Mouse (Mus musculus) A20 (cell line): ENCODE measurements around the gene Armc5.

Experiments used
- DNase-seq: peaks from one replicate; pipeline ENCODE4 v3.0.0-alpha.2; 2011; ENCODE audit warnings: low read depth, low spot score

Gene Armc5

DNA sequence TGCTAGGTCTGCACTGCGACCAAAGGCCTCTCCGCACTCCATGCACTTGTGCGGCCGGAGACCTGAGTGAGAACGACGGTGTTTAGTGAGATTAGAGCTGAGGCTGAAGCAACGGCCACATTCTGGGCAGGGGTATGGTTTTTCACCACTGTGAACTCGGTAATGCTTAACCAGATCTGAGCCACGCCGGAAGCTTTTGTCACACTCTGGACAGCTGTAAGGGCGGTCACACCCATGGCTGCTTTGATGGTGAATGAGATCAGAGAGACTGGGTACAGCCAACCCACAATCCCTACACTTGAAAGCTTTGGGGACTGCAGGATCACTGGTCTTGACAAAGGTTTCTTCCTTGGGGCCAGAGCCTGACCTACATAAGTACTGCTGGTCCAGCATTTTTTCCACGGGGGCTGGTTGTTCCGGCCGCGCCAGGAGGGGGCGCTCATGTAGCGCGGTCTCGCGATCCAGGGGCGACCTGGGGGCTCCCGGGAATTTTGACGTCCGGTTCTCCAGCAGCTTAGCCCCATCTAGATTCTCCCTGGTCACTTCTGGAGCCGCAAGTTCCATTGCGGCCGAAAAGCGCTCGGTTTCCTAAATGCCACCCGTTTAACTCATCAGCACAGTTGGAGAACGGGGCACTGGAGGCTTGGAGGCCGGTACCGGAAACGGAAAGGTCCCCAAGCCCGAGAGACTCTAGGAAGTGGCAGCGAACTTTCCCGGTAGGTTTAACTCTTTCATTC is at the start of gene Armc5:
TSS of gene Armc5 (plus strand) at position 487 of the 737 bp plus-strand sequence.
- peak; percentile 85 for DNase-seq

DNA sequence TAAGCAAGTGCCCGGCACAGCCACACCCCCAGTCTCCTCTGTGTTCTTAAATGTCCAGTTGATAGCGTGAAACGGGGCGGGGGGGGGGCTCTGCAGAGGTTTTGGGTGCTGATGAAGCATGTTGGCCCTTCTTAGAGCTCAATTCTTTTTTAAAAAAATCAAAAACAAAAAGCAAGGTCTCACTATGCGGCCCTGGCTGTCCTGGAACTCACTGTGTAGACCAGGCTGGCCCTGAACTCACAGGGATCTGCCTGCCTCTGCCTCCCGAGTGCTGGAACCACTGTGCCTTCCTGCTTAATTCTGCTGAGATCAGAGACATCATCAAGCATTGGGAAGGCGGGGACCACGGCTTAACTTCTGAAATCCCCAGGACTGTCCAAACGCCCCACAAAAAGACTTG is 35.5 kb upstream of the Armc5 start:
- DNase-seq, result no peak

DNA sequence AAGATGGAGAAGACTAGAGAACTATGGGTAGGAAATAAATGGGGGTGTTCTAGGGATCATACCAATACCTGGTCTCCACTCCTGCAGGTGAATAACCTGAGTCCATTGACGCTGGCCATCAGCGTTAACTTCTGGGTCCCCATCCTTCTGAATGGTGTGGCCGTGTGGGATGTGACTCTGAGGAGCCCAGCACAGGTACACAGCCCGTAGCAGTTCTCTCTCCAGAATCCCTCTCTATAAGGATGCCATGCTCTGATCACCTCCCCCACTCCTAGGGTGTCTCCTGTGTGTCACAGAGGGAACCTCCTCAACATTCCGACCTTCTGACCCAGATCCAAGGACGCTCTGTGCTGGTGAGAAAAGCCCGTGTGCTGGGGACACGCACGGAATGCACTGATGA is 34.1 kb upstream of the Armc5 start:
- DNase-seq, result no peak

DNA sequence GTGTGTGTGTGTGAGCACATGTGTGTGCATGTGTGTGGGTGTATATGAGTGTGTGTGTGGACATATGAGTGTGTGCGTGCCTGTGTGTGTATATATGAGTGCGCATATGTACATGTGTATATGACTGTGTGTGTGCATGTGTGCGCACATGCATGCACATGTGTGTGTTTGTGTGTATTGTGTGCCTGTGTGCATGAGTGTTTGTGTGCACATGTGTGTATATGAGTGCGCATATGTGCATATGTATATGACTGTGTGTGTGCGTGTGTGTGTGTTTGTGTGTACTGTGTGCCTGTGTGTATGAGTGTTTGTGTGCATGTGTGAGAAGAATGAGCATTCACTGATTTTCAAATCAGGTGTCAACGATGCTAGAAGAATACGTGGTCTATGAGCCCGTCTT is 33.0 kb upstream of the Armc5 start:
- DNase-seq, result no peak

DNA sequence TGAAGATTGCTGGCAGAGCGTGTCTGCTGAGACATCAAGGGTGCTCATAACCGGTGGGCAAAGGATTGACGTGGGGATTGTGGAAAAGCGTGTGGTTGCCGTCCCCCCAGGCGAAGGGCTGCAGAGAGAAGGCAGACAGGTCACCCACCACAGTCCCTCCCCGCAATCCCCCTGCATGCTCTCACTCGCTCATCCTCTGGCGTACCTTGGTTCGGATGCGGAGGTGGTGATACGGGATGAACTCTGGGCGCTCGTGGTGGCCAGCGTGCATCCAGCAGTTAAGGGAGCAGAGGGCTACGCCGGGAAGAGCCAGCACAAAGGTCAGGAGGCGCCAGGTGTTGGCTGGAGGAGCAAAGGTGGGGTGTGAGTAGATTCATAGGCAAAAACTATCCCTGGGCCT is 31.4 kb upstream of the Armc5 start:
- no peak for DNase-seq

DNA sequence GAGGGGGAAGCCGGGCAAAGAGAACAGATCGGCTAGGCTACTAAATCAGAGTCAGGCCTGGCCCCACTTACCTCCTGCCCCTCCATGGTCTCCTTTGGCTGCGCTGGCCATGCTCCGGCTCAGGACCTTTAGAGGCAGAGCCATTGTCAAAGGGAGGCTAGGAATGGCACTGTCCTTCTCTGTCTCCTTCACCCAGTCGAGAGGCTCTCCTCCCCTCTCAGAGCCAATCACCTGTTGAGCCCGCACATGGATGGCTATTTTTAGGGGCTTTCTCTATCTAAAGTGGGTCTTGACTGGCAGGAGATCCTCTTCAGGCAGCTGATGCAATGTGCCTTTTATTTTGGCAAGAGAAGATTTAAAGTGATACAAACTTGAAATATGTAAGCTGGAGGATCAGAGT is 31.0 kb upstream of the Armc5 start, which contains the start of gene Cox6a2:
TSS of gene Cox6a2 (minus strand) at position 236 of the 400 bp plus-strand sequence.
- DNase-seq, result no peak

DNA sequence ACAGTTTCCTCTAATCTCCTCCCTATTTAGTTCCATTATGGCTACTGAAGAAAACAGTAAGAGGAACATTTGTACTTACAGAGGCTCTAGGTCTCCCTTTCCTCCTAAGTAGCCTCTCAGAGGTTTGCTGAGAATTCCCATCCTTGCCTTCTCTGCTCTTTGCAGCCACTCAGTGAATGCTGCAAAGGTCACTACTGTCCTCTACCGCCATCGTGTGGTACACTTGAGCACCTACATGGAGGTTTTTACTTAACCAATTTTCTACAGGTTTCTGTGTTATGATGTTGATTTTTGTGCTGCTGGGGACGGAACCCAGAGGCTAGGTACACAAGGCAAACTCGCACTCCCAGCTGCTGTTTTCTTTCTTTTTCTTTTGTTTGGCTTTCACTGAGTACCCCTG is 29.0 kb upstream of the Armc5 start:
- DNase-seq, result peak; percentile 59

DNA sequence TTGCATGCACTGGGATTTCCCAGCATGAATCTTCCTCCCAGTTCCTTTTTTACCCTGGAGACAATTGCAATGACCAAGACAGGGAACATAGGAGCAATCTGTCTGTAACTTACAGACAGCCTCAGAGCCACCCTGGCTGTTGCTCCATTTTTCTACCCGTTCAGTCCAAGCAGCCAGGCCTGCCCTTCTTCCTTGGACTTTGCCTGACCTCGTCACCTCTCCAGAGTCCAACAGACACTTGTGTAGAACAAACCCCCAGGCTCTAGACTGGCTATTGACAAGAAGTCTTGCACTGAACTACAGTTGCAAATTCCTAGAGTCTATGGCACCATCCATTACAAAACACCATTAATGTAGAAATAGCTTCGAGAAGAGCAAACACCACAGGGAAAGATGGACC is 27.3 kb upstream of the Armc5 start:
- DNase-seq, result no peak

DNA sequence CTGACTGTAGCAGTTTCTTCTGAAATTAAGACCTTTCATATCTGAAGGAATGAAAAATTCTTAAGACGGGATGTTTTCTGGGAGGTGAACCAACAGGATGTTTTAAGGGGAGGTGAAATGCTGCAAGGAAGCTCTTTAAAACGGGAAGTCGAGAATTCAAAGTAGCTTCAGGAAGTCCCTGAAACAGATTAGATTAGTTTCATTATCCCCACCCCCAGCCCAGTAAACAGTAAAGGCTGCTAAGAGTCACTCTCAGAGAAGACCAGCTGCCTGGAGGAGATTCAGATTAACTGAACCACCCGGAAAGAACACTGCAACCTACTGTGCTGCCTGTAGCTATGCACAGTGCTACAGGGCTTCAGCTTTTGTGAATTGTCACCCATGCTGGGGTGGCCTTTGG is 17.2 kb upstream of the Armc5 start:
- no peak for DNase-seq

DNA sequence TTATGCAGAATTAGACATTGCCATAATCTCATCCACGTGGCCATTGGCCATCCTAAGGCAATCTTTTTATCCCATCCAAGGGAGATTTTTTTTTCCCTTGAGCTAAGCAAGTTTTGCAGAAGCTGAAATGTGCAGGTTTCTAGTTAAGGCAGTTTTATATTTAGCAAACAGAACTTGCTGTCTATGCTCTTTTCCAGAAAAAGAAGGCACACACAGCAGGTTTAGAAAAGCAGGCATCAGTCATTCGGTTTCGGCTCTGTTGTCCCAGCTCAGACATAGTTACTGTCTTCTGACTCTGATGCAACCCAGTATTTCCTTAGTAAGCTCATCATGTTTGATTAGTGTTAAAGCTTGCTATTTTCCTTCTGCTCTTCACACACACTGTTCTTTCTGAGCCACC is 16.2 kb upstream of the Armc5 start:
- DNase-seq, result no peak

DNA sequence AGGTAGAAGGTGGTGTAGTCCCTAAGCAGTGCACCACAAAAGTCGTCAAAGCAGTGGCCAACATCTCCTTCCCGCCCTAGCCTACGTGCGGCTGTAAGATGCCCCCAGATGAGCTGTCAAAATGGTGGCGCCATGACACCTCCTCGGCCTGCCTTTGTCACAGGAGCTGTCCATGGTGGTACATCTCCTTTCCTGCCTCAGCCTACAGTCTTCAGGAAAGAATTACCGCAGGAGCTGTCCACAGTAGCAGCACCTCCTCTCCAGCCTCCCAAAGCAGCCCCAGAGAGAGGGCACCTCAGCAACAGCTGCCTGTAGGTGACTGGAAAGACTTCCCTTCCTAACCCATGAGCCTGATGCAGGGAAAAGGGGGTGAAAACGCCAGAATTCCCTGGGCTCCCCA is 5.4 kb upstream of the Armc5 start:
- DNase-seq, result peak; percentile 46

DNA sequence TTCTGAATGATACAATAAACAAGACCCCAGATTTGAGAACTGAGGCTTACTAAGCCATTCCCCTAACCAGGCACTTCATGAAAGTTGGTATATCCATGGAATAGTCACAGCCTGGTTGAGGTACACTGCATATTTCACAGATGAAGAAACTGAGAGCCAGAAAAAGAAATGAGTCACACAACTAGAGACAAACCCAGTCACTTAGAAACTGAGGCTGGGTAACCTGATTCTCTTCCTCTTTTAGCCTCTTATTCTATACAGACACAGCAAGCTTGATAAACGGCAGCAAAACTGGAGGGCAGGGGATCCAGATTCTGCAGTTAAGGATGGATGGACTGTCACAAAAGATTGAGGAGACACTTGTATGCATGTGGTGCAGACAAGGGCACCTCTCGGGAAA is 2.3 kb upstream of the Armc5 start:
- DNase-seq, result peak; percentile 61

DNA sequence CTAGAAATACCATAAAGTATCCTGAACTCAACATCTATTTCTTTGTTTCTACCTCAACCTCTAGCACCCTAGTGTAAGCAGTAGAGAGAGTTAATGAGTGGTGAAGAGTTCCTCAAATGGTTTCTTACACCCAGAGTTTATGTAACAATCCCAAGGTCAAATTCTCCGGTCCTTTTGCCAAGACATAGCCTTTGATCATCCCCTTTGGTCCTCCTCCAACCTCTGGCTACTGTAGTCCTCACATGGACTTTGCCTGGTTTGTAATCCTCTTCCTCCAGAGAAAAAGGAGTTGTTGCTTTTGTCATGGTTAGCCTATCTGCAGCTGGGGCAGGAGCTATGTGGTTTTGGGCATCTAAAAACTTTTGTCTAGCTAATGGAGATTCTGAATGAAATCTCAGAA is 1.7 kb upstream of the Armc5 start:
- no peak for DNase-seq

DNA sequence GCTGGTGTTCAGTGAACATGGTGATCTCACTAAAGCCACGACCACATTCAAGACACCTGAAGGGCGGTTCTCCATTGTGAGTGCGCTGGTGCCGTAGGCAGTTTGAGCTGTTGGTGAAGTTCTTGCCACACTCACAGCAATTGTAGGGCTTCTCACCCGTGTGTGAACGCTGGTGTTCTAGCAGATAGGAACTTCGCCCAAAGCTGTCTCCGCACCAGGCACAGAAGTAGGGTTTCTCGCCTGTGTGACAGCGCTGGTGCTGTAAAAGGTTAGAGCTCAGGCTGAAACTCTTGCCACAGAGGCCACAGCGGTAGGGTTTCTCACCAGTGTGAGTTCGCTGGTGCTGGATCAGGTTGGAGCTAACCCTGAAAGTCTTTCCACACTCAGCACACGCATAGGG is 716 bp upstream of the Armc5 start:
- DNase-seq, result no peak

DNA sequence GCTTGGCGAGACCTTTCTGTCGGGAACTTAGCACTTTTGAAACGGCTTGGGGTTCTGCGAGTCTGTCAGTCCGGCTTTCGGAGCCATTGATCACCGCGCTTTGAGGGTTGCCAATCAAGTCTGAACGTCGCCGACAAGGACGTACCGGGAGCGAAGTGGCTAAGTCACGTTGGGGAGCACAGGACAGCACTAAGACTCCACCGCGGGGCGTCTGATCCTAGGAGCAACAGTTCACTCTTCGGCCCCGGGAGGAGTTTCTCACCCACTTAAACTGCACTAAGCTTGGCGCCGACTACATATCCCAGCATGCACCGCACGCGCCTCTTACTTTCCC is 418 bp downstream of the Armc5 start:
- no peak for DNase-seq

DNA sequence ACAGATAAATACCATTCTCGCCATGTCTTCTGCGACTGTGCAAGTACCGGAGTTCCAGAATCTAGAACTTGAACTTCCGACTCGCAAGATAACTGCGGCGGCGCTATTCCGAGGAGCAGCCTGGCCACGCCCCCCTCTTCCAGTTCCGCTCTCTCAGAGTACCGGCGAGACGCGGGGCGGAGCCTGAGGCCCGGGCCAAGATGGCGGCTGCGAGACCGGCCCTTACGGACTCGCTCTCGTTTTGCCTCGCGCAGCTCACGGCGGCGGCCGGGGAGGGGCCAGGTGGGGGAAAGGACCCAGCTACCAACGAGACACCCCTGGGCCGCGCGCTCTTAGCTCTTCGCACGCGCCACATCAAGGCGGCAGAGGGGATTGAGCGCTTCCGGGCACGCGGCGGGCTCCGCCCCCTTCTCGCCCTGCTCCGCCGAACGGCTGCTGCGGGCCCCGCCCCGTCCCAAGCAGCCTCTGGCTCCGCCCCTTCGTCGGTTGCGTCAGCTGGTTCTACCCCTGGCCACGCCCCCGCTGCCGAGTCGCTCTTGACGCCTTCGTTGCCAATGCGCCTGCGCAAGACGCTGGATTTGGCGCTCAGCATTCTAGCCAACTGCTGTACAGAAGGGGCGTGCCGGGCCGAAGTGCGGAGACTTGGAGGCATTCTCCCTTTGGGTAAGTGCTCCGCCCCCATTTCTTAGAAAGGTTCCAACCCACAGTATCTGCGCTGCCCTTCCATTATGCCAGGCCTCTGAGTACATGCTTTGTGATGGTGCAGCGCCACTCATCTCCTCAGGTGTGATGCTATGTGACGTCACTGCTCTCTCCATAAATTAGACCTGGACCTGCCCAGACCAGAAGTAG is 1.0 kb downstream of the Armc5 start, which contains the start of gene 9130023H24Rik:
TSS of gene 9130023H24Rik (minus strand) at position 105 of the 852 bp plus-strand sequence.
- DNase-seq, result peak; percentile 100

DNA sequence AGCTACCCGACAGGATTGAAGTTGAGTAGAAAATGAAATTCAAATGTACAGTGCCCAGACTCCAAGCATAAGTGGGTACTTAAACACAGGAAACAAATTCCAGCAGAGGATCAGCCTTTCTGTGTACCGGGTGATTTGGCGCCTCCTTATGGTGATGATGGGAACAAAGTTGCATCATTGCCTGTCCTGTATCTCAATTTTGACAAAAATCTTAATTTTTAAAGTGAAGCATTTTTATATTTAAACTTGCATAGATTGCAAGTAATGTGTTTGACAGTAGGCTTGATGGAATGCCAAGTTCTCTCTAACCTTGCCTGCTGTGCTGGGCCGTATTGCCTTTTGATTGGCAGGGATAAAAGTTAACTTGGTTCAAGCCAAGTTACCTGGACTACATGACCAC is 1.8 kb downstream of the Armc5 start:
- DNase-seq, result peak; percentile 72

DNA sequence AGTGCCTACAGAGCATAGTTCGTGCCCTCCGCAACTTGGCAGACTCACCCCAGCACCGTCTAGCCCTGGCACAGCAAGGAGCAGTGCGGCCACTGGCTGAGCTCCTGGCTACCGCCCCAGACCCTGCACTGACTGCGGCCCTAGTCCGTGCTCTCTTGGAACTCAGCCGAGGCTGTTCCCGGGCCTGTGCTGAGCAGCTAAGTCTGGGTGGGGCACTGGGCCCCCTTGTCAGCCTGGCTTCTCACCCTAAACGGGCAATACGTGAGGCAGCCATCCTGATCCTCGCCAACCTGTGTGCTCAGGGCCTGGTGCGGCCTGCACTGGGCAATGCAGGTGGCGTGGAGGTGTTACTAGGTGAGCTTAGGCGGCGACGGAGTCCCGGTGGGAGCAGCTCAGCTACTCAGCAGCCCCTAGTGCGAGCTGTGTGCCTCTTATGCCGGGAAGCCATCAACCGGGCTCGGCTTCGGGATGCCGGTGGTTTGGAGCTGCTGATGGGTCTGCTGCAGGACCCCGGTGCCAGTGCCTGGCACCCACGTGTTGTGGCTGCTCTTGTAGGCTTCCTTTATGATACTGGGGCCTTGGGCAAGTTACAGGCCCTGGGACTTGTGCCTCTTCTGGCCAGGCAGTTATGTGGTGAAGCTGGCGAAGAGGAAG is 3.1 kb downstream of the Armc5 start:
- DNase-seq, result no peak

DNA sequence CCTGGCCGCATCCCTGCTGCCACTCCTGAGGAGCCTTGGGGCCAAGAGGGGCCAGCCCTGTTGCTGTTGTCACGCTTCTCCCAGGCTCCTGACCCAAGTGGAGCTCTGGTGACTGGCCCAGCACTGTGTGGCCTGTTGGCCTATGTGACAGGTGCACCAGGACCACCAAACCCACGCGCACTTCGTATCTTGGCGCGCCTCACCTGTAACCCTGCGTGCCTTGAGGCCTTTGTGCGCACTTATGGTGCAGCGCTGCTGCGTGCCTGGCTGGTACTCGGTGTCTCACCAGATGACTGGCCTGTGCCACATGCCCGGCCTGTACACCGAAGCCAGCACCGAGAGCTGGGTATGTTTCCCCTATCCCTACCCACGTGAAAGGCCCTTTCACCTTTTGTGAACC is 5.2 kb downstream of the Armc5 start:
- DNase-seq, result no peak

DNA sequence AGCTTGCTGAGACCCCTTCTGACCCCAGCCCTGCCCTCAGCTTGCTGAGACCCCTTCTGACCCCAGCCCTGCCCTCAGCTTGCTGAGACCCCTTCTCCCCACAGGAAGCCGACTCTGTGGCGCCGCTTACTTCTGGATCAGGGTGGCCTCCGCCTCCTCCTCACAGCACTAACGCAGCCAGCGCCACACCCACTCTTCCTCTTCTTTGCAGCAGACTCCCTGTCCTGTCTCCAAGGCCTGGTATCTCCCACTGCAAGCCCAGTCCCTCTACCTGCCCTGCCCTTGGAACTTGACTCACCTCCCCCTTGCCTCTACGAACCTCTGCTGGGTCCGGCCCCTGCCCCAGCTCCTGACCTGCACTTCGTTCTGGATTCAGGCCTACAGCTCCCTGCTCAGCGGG is 6.8 kb downstream of the Armc5 start:
- DNase-seq, result no peak

DNA sequence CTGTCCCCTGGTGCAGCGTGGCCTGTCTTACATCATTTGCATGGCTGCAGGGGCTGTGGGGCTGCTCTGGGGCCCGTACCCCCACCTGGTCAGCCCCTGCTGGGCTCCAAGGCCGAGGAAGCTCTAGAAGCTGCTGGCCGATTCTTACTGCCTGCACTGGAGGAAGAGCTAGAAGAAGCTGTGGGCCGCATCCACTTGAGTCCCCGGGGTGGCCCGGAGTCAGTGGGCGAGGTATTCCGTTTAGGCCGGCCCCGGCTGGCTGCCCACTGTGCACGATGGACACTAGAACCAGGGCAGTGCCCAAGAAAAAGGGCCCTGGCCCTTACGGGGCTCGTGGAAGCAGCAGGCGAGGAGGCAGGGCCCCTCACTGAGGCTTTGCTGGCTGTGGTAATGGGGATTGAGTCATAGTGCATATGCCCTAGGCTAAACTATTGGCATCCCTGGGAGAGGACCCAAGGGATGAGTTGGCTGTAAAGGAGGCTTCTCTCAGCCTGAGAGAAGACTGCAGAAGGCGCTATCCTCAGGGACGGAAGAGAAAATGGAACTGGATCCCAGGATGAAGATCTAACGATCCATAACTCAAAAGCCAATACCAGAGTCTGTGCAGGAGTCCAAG is 7.4 kb downstream of the Armc5 start:
- DNase-seq, result no peak

DNA sequence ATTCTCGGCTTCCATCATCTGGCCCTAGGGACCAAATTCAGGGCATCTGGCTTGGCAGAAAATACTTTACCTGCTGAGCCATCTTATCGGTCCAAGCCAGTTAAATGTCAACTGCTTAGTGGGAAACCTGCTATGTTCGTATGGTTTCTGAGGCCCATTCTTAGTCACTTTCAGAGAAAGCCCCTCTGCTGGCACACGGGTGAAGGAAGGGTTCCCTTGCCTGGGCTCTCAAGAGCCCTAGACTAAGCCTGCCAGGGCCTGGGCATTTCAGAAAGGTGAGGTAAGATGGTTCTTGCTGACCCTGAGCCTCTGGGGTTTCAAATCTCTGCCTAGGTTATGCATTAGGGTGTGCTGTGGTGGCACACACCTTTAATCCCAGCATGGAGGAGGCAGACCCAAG is 8.4 kb downstream of the Armc5 start:
- DNase-seq, result no peak
